Mouse (Mus musculus): ENCODE measurements around the gene Rsg1.
A peak's percentile ranks its signal among the peaks of the same experiment; 100 is the strongest.

Rsg1 gene

GRCm38 (mm10) chr4:141212892-141213291 is 864 bp upstream of the Rsg1 start:
- DNase-seq (ENCODE audit: low spot score in 2 of 2), result no peak

GRCm38 (mm10) chr4:141213342-141213741 is 414 bp upstream of the Rsg1 start:
- no peak for DNase-seq (ENCODE audit: low spot score in 2 of 2)

DNA sequence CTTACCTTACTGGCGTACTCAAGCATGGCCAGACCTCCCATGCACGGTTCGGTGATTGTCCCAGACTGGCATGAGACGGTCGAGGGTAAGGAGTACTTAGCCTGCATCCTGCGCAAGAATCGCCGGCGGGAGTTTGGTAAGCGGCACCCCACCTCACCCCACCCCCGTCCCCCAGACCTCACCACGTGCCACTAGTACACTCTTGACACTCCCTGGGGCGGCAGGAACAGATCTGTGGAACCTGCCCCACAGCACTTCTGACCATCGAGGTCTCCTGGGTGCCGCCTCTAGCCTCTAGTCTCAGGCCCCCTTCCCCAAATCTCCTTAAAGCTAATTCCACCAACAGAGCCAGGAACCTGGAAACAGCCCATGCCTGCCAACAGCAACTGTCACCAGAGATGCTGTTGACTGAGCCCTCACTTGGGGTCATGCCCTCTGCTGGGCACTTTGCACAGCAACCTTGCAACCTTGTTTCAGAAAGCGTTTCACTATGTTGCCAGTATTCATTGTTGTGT is 638 bp downstream of the Rsg1 start:
- DNase-seq (ENCODE audit: low spot score in 2 of 2), result no peak

- no peak for DNase-seq (ENCODE audit: low spot score in 2 of 2)
Observed at GRCm38 (mm10) chr4:141219583-141220213, 5.9 kb downstream of the Rsg1 start.

DNA sequence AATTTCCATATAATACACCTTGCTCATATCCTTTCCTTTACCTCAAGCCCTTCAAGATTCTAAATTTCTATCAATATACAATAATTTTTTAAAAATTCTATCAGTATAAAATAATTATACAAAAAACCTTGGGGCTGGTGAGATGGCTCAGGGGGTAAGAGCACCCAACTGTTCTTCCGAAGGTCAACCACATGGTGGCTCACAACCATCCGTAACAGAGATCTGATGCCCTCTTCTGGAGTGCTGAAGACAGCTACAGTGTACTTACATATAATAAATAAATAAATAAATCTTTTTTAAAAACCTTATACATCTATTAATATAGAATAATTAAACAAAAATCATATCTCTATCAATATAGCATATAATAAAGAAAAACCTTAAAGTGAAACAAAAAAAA is 8.1 kb downstream of the Rsg1 start:
- DNase-seq (ENCODE audit: low spot score in 2 of 2), result no peak

DNA sequence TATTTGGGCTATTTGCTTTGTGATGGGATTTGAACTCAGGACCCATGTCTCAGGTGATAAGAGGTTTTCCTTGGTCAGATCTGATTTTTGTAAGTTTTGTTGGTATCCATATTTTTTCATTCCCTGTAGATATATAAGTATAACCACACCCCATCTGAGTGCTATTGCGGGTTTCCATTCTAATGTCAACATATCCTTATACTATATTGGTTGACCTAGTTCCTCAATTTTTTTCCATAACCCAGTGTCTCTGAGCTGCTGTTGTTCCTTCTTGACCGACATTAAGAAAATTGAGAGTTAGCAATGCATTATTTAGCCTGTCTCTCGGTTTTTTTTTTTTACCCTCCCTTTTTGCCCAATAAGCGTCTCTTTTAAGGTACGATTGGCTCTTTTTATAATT is 9.0 kb downstream of the Rsg1 start:
- DNase-seq (ENCODE audit: low spot score in 2 of 2), result no peak

- no peak for DNase-seq (ENCODE audit: low spot score in 2 of 2)
Observed at GRCm38 (mm10) chr4:141228687-141229086, 14.9 kb downstream of the Rsg1 start.

DNA sequence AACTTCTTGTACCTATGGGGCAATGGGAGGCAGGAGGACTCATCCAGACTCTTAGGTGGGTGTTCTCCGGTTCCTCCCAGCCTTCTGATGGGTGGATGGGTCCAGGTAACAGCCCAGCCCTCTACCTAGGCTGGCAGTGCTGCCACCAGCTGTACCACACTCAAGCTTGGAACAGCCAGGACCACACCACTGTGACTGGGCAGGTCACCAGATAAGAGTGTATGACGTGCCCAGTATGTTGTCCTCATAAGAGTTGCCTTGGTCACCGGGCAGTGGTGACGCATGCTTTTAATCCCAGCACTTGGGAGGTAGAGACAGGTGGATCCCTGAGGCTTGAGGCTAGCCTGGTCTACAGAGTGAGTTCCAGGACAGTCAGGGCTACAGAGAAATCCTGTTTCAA is 19.4 kb downstream of the Rsg1 start:
- no peak for DNase-seq (ENCODE audit: low spot score in 2 of 2)

GRCm38 (mm10) chr4:141235537-141236111 is 21.9 kb downstream of the Rsg1 start:
- DNase-seq (ENCODE audit: low spot score in 2 of 2), result no peak

DNA sequence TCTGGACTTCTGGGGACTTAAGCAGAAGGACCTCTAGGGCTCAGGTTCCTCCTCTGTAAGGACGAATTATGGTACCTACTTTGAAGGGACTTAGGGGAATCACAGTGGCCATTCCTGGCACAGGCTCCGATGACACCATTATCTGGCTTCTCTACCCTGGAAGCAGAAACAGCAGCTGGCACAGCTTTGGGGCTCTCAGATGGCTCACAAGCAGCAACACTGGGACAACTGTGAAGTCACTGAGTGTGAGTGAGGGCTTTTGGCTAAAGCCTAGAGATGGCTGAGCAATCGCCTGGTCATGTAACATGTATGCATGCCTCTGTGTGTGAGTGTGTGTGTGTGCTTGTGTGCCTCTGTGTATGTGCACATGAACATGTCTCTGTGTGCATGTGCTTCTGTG is 23.1 kb downstream of the Rsg1 start:
- DNase-seq (ENCODE audit: low spot score in 2 of 2), result no peak

- DNase-seq (ENCODE audit: low spot score in 2 of 2), result no peak
Observed at GRCm38 (mm10) chr4:141238492-141239387, 25.0 kb downstream of the Rsg1 start.

DNA sequence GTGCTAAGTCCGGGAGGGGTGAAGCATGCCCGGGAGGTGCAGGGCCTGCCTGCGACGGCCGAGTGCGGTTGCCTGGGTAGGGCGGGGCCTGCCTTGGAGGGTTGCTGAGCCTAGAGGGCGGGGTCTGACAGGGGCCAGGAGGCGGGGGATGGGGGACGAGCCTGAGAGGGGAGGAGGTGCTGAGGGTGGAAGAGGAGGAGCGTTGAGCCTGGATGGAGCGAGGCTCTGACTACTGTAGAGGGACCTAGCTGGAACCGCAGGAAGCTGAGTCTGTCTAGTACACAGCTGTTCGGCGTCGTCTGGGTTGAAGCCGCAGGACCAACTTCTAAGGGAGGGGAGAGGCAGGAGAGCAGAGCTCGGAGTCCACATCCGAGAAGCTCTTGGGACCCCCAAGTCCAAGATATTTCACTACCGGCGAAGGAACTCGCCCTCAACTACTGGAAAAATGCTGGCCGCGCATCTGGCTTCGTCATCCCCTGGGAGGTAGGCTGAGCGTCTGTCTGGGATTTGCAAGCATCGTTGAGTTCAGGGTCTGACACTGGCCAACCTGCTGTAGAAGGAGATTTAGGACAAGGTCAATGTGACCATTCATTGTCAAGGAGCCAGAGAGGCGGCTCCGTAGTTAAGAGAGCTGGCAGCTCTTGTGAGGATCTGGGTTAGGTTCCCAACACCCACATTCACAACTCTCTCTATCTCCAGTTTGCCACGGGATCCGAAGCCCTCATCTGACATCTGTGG is 25.8 kb downstream of the Rsg1 start, which contains the start of gene Arhgef19:
TSS of gene Arhgef19 (plus strand) at position 112 of the 738 bp plus-strand sequence.
- peak; percentile 88 to 94 for DNase-seq (ENCODE audit: low spot score in 2 of 2)

DNA sequence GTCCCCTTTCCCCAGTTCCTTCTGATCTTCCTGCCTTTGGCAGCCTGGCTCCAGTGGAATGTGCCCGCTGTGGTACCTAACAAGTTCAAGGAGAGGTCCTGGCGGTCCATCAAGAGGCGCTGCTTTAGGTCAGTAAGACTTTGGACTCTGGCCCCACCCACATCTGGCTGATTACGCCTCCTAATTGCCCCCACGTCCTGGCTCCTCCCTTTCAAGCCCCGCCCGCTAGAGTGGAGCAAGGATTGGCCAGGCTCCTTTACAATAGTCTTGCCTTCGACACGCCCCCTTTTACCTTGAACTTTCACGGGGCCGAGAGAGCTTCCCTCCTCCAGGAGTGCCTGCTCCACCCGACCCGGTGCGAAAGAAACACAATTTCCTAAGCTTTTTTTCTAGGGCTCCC is 26.9 kb downstream of the Rsg1 start:
- peak in 1 of 2 experiments; percentile 65 for DNase-seq (ENCODE audit: low spot score in 2 of 2)

- no peak for DNase-seq (ENCODE audit: low spot score in 2 of 2)
Observed at GRCm38 (mm10) chr4:141241861-141242260, 28.1 kb downstream of the Rsg1 start.

GRCm38 (mm10) chr4:141242651-141243241 is 29.0 kb downstream of the Rsg1 start:
- DNase-seq (ENCODE audit: low spot score in 2 of 2), result peak; percentile 66 to 71

- DNase-seq (ENCODE audit: low spot score in 2 of 2), result no peak
Observed at GRCm38 (mm10) chr4:141243636-141244035, 29.9 kb downstream of the Rsg1 start.

- no peak for DNase-seq (ENCODE audit: low spot score in 2 of 2)
Observed at GRCm38 (mm10) chr4:141244401-141244800, 30.6 kb downstream of the Rsg1 start.

DNA sequence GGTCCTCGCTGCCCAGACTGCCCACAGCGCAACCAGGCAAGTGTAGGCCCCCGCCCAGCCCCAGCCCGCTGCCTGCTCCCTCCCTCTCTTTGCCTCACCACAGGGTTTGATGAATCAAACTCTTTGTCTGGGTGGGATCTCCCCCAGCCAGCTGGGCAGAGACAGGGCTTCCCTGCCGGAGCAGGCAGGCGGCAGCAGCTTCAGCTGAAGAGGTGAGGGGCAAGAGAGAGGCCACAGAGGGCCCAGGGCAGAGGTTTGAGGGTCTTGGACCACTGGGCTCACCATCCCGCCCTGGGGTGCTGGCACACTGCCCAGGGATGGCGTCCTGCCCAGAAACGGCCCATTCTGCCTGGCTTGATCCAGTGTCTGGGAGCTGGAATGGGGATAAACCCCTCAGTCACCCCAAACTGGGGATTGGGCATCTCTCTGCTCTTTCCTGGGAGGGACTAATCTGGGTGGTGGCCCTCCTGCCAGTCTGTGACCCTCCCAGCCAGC is 31.2 kb downstream of the Rsg1 start:
- DNase-seq (ENCODE audit: low spot score in 2 of 2), result no peak

DNA sequence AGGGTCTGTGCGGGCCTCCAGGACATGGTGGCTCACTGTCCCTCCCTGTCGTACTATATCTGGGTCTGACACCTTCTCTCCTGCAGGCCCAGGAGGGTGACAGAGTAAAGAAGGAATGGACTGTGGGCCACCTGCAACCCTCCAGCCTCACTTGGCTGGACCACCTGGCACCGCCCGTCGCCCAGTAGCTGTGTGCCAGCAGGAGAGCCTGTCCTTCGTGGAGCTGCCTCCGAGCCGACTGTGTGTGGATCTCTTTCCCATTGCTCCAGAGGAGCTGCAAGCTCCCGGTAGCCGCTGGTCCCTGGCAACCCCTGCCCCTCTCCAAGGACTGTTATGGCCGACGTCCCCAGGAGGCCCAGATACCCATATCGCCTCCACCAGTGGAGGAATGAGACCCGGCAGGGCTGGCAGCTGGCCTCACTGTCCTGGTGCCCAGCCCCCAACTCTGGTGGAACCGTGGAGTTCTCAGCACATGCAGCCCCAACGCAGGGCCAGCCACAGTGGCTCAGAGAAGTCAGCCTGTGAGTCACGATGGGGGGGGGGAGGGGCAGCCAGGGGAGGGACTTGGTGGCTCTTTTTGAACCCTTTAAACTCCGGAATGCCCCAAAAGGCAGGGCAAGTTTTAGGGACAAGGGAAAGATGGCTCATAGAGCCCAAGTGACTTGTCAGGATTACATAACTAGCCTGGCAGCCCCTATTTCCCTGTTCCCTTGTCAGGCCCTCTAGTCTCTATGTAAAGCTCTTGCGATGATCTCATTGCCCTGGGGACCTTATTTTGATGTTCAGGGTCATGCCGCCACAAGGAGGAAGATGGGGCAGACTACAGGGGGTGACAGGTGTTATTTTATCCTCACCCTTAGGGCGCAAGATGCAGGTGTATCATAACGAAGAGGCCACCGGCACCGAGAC is 32.6 kb downstream of the Rsg1 start:
- DNase-seq (ENCODE audit: low spot score in 2 of 2), result no peak

DNA sequence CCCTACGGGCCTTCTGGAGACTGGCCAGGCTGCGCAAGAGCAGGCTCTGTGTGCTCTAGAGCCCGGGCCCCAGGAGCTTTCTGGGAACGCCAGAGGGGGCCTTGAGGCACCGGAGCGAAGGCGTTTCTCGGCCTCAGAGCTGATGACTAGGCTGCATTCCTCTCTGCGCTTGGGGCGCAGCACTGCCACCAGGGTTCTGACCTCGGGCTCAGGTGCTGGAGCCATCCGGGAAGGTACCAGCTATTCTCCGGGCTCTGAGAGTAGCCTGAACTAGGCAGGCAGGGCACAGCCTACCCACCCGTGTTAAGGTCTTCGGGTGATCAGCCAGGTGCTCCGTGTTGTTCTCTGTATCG is 33.2 kb downstream of the Rsg1 start:
- DNase-seq (ENCODE audit: low spot score in 2 of 2), result no peak

Measured in urinary bladder, postnatal 36 days (tissue).